Mouse (Mus musculus) megakaryocyte, embryonic 14.5 days (primary cell): ENCODE results near the gene Tecta.

Source experiments
- FLI1 ChIP-seq: IDR thresholded peaks from 2 replicates; pipeline ENCODE4 v1.6.1; 2012; ENCODE audit warnings: low read length, inconsistent platforms, mixed read lengths
- GATA1 ChIP-seq: IDR thresholded peaks from 3 replicates; pipeline ENCODE4 v1.6.1; 2012; ENCODE audit warnings: mixed read lengths, low read length, inconsistent platforms, borderline replicate concordance

DNA sequence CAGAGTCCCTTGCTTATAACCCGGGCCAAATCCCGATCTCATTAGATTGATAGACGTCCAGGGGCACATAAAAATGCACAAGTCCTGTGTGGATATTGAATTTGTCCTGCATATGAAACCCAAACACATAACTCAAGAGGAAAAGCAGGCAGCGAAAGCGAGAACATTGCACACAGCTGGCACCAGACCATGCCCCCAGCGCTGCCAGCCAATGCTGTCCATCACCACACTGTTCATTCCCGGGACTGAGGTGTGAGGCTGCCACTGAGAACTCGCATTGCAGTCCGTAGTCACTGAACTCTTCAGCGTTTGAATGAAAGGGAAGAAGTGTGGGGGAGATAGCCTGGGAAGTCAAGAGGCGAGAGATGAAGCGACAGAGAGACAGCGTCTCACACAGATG is 14.1 kb downstream of the Tecta start:
- TF ChIP-seq FLI1, result no peak
- TF ChIP-seq GATA1, result no peak
